Mouse (Mus musculus): ENCODE data around the gene Rimklb.

Gene Rimklb

DNA sequence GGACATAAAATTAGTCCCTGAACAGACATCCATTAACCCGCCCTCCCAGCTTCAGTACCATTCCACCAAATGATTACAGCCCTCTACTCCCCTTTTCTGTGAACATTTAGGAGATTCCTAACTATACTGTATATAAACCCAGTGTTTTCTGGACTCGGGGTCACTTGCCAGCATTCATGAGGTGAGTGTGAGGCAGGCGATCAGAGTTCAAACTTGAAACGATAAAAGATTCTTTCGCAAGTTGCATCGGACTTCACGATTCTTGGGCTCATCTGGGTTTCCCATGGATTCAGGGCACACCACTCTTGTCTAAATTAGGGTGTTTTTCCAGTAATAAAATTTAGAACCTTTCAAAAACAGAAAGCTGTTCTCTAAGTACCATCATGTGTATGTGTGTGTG is 71.1 kb downstream of the Rimklb start:
- DNase-seq (ENCODE audit: low read depth, low spot score), result no peak

DNA sequence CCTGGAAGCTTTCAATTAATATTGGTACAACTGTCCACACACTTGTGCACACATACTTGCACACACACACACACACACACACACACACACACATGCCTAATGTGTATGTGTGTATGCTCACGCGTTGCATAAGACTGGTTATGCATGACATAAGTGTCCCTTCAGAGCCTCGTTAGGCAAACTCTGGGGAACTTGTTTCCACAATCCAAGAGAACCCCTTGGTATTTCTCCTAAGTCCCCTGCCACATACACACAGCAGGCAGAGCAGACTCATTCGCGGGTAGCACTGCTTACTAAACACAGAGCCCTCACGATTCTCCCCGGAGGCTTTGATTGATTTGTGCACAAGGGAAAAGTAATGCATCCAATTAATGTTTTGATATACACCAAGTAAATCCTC is 81.5 kb downstream of the Rimklb start:
- no peak for DNase-seq (ENCODE audit: low read depth, low spot score)

DNA sequence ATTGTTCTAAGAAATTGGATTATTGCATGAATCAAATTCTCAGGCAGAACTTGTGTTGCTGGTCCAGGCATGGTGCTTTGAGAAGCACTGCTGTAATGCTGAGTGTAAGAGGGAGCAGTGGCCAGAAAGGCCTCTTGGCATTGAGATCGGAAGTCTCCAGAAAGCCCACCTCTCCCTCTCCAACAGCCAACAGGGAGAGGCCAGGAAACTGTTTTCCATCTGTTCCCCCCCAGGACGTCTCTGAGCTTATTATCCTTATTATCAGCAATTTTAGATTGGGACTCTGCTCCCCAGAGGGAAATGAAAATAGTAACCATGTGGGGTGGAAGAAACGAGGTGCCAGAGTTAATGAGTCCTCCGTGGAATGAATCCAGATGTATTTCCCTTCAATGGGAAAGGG is 82.2 kb downstream of the Rimklb start:
- no peak for DNase-seq (ENCODE audit: low read depth, low spot score)

DNA sequence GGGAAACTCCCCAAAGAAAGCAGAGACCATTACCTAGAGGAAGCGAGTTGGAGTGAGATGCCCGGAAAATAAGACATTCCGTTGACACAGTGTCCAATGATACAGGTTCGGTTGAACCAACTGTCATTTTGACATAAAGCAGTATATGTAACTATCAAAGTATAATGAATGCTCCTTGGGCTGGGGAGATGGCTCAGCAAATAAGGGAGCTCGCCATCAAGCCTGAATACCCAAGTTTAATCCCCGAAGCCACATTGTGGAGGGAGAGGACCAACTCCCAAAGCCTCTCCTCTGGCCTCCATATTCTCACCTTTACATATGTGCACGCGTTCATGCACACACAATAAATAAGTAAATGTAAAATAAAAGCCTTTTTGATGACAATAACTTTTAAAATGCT is 87.3 kb downstream of the Rimklb start:
- DNase-seq (ENCODE audit: low read depth, low spot score), result no peak

DNA sequence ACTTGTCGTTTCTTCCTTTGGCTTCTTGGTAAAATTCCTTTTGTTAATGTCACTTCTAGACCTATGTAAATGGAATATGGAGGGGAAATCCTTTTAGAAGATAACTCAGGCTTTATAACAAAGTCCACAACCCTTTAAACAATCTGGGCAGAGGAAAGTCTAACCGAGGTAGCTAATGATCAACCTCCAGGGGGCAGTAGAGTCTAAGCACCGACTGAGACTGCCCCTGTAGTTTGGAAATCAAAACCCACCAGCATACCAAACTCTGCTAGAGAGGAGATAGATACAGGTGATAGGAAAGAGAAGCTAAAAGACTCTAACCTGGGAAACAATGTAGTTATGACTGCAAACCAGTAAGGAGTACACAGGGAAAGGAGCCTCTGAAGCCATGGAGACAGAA is 96.3 kb downstream of the Rimklb start:
- DNase-seq (ENCODE audit: low read depth, low spot score), result peak; percentile 21

DNA sequence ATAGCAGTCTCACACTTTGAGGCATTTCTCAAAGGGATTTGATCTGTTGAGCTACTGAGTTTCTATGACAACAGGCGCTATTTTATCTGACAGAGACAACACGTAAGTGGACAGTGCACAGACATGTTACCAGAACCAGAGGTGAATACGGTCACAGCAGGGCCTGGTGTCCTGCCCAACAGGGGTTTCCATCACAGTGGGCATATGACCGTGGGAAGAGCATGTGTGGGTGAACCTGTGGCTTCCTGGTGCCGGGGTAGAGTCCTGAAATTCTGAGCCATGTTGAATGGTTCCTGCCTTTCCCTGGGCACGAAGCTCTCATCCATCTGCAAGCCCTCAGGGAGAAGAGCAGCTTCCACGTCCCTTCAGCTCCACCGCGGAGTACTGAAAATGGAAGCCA is 98.3 kb downstream of the Rimklb start:
- no peak for DNase-seq (ENCODE audit: low read depth, low spot score)

Measured in c-Kit-negative CD71-positive TER-119-positive erythroid progenitor cells, embryonic 14.5 days (primary cell).